Mouse (Mus musculus) urinary bladder, postnatal 14 days (tissue): ENCODE measurements around the gene Il4.
A peak's percentile ranks its signal among the peaks of the same experiment; 100 is the strongest.

Experiments used
- DNase-seq: peaks from one replicate; pipeline ENCODE4 v3.0.0; 2021; ENCODE audit warnings: low spot score

Il4 gene

DNA sequence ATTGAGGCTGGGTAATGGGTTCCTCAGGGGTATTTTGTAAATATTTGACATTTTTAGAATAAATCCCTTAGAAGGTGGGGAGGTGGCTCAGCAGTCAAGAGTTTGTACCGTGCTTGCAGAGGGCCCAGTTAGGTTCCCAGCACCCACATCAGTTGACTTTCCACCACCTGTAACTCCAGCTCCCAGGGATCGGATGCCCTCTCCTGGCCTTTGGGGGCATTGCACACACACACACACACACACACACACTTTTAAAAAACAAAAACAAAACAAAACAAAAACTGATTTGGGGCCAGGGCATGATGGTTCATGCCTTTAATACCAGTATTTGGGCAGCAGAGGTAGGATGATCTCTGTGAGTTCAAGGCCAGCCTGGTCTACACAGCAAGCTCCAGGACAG is 5.7 kb upstream of the Il4 start:
- DNase-seq = no peak

DNA sequence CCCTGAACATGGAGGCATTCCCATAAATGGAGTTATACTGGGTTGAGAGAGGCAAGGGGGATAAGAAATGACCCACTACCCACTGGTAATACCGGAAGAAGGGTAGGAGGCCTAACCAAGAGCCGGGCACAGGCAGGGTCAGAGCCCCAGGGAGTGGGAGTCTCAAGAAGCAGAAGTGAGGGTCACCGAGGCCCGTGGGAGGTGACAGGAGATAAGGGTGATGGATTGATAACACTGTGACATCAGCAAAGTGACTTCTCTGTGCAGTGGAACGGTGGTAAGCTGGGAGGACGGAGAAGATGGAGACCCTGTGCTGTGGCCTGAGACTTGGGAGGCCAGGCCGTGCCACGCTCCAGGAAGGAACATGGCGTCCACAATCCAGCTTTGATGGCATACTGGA is 5.1 kb upstream of the Il4 start:
- DNase-seq = no peak

DNA sequence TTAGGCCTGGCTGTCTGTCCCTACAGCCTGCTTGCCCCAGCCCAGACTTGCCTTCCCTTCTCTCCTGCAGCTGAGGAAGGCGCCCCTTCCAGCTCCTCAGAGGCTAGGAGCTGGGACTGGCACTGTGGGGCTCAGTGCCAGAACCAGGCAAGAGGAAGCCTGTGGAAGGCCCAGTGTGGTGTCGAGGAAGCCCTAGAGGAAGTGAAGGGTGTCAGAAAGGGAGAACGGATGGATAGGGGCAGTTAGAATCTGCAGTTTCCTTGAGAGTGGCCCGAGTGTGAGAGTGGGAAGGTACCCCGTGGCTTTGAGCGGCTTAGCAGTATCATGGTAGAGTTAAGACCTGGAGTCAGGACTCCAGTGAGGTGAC is 4.0 kb upstream of the Il4 start:
- no peak for DNase-seq

DNA sequence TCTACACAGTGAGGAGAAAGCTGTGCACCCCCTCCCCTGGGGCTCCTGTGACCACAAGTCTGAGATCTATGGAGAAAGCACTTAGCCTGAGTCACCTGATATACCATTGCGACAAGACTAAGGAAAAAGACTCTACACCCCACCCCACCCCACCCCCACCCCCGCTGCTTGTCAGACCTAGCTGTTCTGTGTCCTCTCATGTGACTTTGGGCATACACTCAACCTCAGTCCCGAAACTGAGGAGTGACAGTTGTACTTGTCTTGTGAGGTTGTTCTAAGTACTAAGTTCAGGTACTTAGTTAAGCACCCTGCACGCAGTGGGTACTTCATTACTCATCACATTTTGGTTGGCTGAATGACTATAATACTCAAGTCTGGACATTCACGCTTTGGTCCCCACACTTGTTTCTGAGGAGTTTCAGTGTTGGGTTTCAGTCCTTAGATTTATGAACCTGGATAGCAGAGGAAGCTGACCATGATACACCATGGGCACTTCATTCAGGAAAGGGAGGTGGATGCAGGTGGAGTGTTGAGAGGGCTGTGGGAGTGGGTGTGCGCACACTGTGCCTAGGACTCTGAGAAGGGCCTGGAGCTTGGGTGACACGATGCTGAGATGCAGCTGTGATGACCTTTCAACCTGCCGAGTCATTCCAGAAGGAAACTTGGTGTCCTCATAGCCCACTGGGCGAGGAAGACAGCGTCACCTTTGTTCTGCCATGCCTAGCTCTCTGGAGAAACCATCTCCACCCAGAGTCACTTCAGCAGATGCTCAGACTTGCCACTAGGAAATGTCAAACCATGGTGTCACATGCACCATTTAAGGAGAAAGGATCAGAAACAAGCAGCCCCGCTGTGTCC is 3.3 kb upstream of the Il4 start:
- no peak for DNase-seq

DNA sequence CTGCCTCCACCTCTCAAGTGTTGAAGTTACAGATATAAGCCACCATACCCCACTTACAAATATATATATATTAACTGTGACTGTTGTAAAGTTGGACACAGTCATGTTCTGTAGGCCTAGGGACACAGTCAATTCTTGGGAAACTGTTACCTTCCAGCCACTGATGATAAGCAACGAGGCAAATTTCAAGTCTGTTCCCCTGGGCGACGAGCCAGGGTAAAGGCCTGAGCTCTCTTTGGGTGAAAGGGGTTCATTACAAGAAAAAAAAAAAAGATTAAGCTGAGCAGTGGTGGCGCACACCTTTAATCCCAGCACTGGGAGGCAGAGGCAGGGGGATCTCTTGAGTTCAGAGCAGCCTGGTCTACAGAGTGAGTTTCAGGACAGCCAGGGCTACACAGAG is 1.6 kb upstream of the Il4 start:
- DNase-seq = no peak

DNA sequence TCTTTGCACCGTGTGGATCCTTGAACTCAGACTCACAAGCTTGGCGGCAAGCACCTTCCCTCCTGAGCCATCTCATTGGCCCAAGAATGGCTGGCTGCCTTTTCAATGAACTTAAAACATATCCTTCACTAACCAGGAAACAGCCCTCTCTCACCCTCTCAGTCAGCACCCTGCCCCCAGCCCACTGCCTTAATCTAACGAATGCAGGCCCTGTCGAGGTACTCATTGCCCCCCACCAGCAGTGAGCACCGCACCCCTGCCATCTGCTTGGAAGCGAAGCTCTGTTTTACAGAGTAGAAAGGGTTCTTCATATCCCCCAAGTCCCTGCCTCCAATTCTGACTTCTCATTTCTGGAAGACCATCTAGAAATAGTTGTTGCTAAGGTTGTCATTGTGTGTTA is 959 bp upstream of the Il4 start:
- DNase-seq = no peak

DNA sequence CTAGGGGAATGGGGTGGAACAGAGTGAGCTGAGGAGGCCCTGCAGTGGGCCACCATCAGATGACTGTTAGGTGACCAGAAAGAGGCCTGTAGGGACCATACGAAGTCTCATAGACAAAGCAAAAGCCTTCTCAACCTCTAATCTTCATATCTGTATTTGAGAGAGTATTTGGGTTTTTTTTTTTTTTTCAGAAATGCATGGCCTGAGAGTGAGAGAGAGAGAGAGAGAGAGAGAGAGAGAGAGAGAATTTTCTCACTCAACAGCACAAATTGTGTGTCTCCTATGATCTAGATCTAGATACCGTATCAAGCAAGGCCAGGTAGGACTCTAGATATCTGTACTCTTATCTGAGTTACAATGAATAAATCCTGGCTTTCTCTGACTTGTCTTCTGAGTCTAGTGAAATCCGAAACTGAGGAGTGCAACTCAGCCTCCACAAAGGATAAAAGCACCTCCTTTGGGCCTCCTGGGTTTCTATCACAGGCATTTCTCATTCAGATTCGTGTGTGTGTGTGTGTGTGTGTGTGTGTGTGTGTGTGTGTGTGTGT is 833 bp downstream of the Il4 start:
- DNase-seq = no peak

DNA sequence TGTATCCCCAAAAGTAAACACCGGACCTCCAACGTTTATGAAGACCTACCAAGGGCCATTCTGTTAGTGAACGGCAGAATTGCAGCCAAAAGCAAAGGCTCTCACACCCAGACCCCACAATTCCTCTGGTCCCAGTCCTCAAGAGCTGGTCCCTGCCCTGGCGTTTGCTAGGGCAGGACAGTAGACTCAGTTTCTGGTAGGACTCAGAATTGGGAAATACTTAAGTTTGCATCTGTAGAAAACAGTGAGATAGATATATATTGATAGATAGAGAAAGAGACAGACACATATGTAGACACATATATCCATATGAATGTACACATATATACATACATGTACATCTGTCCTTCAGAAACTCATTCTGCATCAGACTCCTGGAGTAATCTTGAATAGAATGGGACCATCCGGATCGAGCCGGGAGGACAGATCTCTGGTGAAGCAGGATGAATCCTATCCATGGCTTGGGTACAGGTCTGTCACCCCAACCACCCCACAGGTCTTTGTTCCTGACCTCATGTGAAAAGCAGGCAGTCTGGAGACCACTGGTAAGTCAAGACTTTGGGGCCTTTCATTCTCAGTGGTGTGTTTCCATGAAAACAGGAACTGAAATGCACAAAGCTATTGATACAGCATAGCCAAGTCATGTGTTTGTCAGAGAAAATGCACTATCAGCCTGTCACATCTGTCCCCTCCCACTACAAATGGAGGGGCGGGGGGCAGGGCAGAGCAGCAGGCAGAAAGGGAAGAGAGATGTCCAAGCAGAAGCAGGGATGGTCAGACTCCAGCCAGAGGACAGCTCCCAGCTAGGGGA is 1.5 kb downstream of the Il4 start:
- no peak for DNase-seq

DNA sequence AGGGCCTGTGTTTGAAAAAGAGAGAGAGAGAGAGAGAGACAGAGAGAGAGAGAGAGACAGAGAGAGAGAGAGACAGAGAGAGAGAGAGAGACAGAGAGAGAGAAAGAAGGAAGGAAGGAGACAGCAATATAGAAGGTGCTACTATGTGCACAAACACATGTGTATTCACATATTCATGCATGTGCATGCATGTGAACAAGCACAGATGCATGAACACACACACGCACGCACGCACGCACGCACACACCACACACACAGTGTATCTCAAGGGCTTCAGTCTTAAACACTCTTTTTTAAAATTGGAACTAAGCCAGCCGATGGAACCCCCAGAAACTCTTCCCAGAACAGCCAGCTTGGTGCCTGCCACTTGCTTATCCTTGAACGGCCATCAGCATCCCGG is 2.9 kb downstream of the Il4 start:
- DNase-seq = no peak

DNA sequence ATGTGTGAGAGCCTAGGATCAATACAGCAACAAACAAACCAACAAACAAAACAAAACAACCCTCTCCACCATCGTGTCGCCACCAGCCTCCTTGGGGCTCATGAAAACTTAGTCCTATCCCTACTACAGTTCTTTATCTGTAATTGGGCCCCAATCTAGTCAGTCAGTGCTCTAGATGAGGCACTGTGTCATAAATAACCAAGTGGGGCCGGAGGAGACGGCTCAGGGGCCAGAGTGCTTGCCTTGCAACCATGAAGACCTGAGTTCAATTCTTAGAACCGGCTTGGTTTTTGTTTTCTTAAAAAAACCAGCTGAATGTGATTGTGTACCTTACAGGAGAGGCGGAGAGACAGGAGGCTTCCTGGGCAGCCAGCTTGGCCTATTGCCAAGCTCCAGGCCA is 3.3 kb downstream of the Il4 start:
- DNase-seq = no peak

DNA sequence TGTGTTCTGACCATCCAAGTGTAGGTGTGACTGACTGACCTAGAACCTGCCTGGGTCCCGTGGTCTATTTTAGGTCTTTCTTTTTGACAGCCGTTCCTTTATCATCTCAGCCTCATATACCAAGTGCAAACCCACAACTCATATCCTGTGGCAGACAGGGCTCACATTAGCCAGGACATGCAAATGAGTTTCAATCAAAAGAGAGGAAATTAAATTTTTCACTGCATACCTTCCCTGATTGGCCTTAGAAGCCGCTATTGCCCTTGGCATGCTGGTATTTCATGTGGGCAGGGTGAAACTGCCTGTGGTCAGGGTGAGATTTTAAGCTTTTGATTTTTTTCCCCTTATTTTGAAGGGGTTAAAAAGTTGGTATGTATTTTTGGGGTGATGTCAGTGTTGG is 8.8 kb downstream of the Il4 start:
- DNase-seq = no peak

DNA sequence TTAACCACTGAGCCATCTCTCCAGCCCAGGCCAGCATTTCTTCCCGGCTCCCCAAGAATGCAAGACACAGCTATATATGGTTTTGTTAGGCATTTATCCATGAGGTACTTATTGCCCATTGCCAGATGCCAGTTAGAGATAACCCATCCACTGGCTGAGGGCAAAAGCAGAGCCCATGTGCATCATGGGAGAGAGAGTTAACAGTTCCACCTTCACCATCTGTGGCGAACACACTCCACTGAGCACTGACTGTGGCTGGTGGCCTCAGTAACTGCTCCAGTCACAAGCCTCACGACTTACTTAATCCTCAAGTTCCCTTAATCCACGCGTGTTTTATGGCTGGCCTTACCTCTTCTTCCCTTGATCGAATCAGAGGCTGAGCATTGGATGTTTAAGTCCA is 9.2 kb downstream of the Il4 start:
- DNase-seq = no peak

DNA sequence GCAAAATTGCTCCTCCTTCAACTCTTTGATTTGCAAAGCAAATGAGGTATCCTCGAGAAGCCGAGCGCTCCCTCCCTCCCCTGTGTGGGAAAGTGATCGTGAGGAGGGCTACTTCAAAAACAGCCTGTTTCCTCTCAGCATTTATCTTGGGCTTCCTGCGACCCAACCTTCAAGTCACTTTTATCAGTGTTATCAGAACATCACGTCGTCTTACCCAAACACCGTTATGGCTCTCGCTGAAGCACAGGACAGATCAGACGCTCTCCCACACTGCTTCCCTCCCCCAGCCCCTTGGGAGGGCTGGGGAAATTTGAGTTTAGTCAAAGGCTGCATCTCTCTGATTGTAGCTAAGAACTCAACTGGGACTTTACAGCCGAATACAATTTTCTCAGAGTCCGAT is 12.9 kb downstream of the Il4 start:
- DNase-seq = no peak

DNA sequence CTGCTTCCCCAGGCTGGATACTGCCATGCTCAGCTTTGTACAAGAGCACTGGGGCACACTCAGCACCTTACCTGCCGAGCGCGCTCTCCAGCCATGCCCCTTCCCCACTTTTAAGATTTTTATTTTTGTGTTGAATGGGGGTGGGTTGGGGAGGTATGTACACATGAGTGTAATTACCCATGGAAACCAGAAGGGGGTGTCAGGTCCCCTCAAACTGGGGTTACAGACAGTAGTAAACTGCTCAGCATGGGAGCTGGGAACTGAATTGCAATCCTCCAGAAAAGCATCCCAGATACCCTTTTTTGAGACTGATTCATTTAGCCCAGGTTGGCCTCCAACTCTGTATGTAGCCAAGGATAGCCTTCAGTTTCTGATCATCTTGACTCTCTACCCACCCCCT is 13.5 kb downstream of the Il4 start:
- no peak for DNase-seq

DNA sequence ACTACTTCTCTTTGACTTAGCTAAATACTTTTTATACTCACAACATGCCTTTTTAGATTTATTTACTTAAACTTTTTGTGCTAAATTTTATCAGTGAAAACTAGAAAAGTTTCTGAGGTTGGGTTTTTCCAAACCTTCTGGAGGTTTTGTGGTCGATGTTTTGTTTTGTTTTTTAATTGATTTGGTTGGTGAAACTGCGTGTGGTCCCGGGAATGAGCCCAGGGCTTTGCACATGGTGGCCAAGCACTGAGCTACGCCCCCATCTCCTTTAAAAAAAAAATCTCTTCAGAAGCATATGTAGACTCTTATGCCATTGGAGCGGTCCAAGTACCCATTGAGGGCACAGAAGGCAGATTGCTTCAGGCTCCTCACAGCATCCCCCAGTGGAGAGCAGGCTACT is 27.4 kb downstream of the Il4 start:
- no peak for DNase-seq

DNA sequence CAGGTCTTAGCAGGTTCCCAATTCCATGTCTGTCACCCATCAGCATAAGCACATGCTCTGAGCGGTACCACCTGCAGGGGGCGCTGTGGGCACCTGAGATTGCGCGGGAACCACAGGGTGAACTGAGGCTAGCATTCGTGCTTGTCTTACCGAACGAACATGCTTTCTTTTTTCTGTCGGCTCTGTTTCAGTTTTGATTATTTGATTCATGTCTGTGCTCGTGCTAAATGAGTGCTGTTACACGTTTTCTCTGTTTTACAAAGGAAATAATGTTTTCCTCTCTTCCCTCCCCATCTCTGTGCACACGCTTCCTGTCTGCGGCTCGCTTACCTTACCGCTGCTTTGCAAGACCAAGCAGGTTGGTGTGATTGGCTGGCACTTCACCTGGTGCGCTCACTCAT is 28.1 kb downstream of the Il4 start:
- DNase-seq = peak; percentile 23

DNA sequence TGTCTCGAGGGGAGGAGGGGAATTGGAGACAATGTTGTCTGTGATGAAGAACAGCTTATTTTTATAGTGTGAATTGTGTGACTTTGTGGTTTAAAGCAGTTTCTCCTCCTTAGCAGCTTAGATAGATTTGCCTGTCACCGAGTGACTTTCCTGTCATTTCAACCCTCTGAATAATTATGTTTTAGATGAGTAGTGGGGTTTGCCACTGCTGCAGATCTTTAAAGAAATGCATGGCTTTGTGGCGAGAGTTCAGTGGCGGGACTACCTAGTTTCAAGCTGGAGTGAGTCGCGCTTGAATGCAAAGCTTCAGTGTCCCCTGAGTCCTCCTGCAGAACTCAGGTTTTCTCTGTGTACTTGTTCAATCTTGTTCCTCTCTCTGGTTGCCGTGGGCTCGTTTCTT is 30.2 kb downstream of the Il4 start:
- no peak for DNase-seq

DNA sequence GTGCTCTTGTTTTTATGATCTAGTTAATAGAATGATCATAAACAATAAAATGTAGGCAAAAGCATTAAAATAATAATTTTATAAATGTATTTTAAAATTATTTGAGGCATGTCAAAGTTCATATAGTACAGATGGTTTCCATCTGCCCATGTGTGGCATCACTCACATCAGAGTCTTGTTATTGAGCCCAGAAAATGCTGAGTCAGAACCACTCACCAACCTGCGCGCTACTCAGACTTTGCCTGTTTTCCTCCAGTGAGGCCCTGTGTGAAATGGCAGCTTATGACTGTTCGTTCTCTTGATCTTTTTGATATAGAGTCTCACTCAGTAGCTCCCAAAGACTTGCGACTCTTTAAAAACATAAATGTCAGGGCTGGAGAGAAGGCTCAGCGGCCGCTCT is 33.0 kb downstream of the Il4 start:
- no peak for DNase-seq

DNA sequence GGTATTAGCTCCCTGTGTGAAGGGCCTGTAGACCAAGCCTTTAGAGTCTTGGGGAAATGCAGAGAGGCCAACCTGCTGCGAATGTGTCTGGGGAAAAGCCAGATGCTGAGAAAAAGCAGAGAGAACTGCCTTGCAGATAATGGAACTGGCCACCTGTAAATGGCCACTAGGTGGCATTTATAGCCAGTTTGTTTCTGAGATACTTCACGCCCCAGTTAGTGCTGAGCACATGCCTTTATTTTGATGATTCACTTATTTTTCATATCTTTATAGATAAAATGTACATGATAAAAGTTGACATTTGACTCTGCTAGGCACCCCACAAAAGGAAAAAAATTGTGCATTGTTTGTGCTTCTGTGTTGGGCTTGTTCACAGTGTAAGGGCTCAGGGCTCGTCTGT is 33.6 kb downstream of the Il4 start:
- no peak for DNase-seq

DNA sequence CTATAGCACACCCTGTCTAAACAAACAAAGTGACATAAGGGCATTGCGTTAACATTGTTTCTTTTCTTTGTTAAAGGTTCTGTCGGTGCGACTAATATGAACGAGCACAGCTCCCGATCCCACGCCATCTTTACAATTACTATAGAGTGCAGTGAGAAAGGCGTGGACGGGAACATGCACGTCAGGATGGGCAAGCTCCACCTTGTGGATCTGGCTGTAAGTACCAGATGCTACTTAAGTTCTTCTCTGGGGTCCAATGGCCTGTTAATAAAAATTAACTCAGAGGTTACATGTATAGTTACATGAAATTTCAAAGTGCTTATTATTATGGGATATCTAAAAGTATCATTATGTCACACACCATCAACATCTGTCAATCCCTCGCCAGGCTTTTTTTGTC is 35.3 kb downstream of the Il4 start:
- DNase-seq = no peak

DNA sequence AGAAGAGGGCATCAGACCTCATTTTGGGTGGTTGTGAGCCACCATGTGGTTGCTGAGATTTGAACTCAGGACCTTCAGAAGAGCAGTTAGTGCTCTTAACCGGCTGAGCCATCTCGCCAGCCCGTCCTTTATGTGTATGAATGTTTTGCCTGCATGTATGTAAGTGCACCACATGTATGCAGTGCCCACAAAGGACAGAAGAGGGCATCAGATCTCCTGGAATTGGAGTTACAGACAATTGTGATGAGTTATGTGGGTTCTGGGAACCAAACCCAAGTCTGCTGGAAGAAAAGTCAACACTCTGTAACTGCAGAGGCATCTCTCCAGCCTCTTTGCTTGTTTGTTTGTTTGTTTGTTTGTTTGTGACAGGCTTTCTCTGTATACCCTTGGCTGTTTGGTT is 37.9 kb downstream of the Il4 start:
- DNase-seq = no peak

DNA sequence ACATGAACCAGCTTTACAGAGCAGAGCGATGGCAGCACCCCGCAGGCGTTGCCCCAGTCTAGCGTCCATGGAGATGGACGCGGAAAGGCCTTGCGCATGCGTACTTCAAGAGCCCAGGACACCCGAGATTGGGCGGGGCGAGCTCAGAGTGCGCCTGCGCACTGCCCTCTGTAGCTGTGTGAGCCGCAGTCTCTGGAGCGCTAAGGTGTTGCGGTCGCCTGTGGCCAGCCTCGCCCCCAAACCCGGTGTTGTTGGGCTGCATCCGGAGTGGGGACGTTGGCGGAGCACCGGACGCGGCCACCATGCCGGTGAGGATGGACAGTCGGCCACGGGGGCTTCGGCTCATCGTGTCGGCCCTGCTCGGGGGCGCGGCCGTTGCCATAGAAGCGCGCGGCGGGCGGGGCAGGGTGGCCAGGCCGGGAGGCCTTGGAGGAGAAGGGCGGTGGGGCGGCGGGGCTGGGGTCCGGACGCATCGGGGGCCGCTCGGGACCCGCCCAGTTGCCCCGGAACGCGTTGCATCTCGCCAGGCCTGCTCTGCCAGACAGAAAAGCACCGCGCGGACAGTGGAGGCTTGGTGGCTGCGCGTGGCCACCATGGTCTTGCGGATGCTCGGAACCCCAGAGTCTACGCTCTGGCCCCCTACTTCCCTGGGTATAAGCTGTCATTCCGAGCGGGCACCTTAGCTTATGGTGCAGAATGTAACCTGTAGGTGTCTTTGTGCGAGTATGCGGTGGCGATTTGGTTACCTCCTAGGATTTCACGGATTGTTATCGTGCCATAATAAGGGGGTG is 51.0 kb downstream of the Il4 start, which contains the start of gene Kif3a:
TSS of gene Kif3a (plus strand) at position 156 of the 791 bp plus-strand sequence.
- DNase-seq = peak; percentile 93

DNA sequence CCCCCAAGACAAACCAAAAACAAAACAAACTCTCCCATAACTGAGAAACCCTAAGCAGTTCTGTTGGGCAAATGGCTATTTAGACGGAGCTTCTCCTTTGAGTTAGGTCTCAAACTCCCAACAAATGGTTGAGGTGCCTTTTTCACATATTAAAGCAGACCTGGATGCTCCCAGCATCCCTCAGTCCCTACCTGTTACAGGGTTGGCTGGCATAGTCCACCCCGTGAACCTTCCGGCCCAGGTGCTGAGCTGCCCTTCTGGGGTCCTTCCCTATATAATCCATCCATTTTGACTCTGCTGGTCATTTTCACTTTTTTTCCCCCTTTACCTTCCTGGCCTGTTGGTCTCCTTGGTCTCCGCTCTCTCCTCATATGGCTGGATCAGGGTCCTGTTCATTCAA is 51.8 kb downstream of the Il4 start:
- no peak for DNase-seq
